34 mouse cellular contexts compared by ENCODE assay signal in the genomic region with DNA sequence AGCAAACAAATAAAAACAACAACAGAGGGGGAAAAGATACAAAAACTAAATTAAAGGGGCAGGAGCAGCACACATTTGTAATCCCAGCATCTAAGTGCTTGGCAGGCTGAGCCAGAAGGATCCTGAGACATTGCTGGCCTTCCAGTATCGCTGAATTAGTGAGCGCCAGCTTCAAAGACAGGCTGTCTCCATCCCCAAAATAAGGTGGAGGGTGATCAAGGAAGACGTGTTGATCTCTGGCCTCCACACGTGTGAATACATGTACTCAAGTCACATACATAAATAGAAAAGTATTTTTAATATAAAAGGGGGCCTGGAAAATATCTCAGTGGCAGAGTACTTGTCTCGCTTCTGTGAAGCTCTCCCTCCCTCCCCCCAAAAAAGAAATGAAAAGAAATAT. TPM values are rescaled to one million over a fixed set of nuclear protein-coding genes. Genes with fewer than 3 reads are reported as not detected.
"Had no signal": no experiment of that assay in that cellular context is flagged by ENCODE, and none has a peak within 500 bp of the region (broad histone marks: within the 10 kb centered on the region; RNA-seq: fewer than 3 reads in every experiment).

No protein-coding gene starts in this region.

- ATAC-seq: liver, embryonic 12.5 days; liver, postnatal 0 days; lung, postnatal 0 days; midbrain, embryonic 13.5 days; midbrain, embryonic 15.5 days; midbrain, embryonic 16.5 days had no signal

- H3K36me3 ChIP-seq: limb, embryonic 10.5 days; limb, embryonic 12.5 days; limb, embryonic 13.5 days; limb, embryonic 15.5 days; liver, embryonic 12.5 days; liver, embryonic 13.5 days; liver, embryonic 15.5 days; lung, embryonic 15.5 days; midbrain, embryonic 10.5 days; midbrain, embryonic 12.5 days; midbrain, embryonic 13.5 days; midbrain, embryonic 15.5 days; neural tube, embryonic 12.5 days had no signal

- H3K9me3 ChIP-seq: limb, embryonic 10.5 days; limb, embryonic 12.5 days; limb, embryonic 13.5 days; limb, embryonic 15.5 days; liver, embryonic 12.5 days; liver, embryonic 13.5 days; liver, embryonic 15.5 days; lung, embryonic 15.5 days; megakaryocyte, embryonic 14.5 days; midbrain, embryonic 10.5 days; midbrain, embryonic 12.5 days; midbrain, embryonic 13.5 days; midbrain, embryonic 15.5 days; neural tube, embryonic 12.5 days had no signal

- H3K9ac ChIP-seq: limb, embryonic 12.5 days; limb, embryonic 13.5 days; limb, embryonic 15.5 days; liver, embryonic 12.5 days; liver, embryonic 13.5 days; liver, embryonic 14.5 days; liver, embryonic 15.5 days; liver, postnatal 0 days; lung, embryonic 14.5 days; lung, embryonic 15.5 days; midbrain, embryonic 12.5 days; midbrain, embryonic 13.5 days; midbrain, embryonic 15.5 days; neural tube, embryonic 12.5 days had no signal

- H3K4me3 ChIP-seq: limb, embryonic 10.5 days; limb, embryonic 12.5 days; limb, embryonic 13.5 days; limb, embryonic 15.5 days; liver, embryonic 12.5 days; liver, embryonic 13.5 days; liver, embryonic 15.5 days; lung, embryonic 15.5 days; megakaryocyte, embryonic 14.5 days; midbrain, embryonic 10.5 days; midbrain, embryonic 12.5 days; midbrain, embryonic 13.5 days; midbrain, embryonic 15.5 days; myocyte; neural tube, embryonic 12.5 days had no signal

- H3K4me2 ChIP-seq: limb, embryonic 12.5 days; limb, embryonic 13.5 days; limb, embryonic 15.5 days; liver, embryonic 11.5 days; liver, embryonic 12.5 days; liver, embryonic 13.5 days; liver, embryonic 15.5 days; lung, embryonic 14.5 days; lung, embryonic 15.5 days; midbrain, embryonic 12.5 days; midbrain, embryonic 13.5 days; midbrain, embryonic 15.5 days; neural tube, embryonic 12.5 days had no signal

- H3K27ac ChIP-seq: limb, embryonic 10.5 days; limb, embryonic 12.5 days; limb, embryonic 13.5 days; limb, embryonic 15.5 days; liver, embryonic 12.5 days; liver, embryonic 13.5 days; liver, embryonic 14.5 days; liver, embryonic 15.5 days; lung, embryonic 15.5 days; macrophage; midbrain, embryonic 10.5 days; midbrain, embryonic 12.5 days; midbrain, embryonic 13.5 days; midbrain, embryonic 15.5 days; neural tube, embryonic 12.5 days had no signal

- H3K4me1 ChIP-seq: liver, embryonic 15.5 days; midbrain, embryonic 15.5 days had no signal

- DNase-seq: left cerebral cortex, postnatal 4 days; liver; liver, embryonic 13.5 days; liver, postnatal 0 days; lung, adult 18-20 months; lung, adult 2 months; lung, embryonic 14.5 days; lung, postnatal 10 days; lung, postnatal 14 days; lung, postnatal 36 days; lung, postnatal 4 days had no signal

RNA-seq across cellular contexts. Expression of a gene that starts 15.1 kb away (rescaled TPM):
- polyA plus RNA-seq: limb, embryonic 10.5 days; limb, embryonic 11.5 days; limb, embryonic 12.5 days; limb, embryonic 13.5 days; limb, embryonic 14.5 days; limb, embryonic 15.5 days; lung, adult 2 months; lung, embryonic 14.5 days; lung, embryonic 15.5 days; lung, embryonic 16.5 days; lung, postnatal 0 days; macrophage; midbrain, postnatal 0 days; myocyte; neural tube, embryonic 12.5 days had no signal
